Mouse (Mus musculus): ENCODE measurements around the gene Fam107b.
A peak's percentile ranks its signal among the peaks of the same experiment; 100 is the strongest.

Gene Fam107b

GRCm38 (mm10) chr2:3776045-3776444, 205.8 kb downstream of the Fam107b start:
- DNase-seq (ENCODE audit: low spot score), result no peak

GRCm38 (mm10) chr2:3777696-3778095, 207.4 kb downstream of the Fam107b start:
- DNase-seq (ENCODE audit: low spot score), result no peak

GRCm38 (mm10) chr2:3785546-3785945, 215.3 kb downstream of the Fam107b start:
- DNase-seq (ENCODE audit: low spot score), result no peak

GRCm38 (mm10) chr2:3787752-3788423, 217.6 kb downstream of the Fam107b start:
- DNase-seq (ENCODE audit: low spot score), result no peak

GRCm38 (mm10) chr2:3788424-3788786, 218.1 kb downstream of the Fam107b start:
- no peak for DNase-seq (ENCODE audit: low spot score)

GRCm38 (mm10) chr2:3796543-3796942, 226.3 kb downstream of the Fam107b start:
- DNase-seq (ENCODE audit: low spot score), result no peak

- peak; percentile 5 for DNase-seq (ENCODE audit: low spot score)
These were observed 229.7 kb downstream of the Fam107b start for GRCm38 (mm10) chr2:3799767-3800554.

GRCm38 (mm10) chr2:3800555-3800878, 230.2 kb downstream of the Fam107b start:
- no peak for DNase-seq (ENCODE audit: low spot score)

- no peak for DNase-seq (ENCODE audit: low spot score)
These were observed 235.5 kb downstream of the Fam107b start for GRCm38 (mm10) chr2:3805742-3806141.

GRCm38 (mm10) chr2:3810321-3810720, 240.0 kb downstream of the Fam107b start:
- DNase-seq (ENCODE audit: low spot score), result no peak

GRCm38 (mm10) chr2:3816142-3816609, 245.9 kb downstream of the Fam107b start:
- DNase-seq (ENCODE audit: low spot score), result no peak

GRCm38 (mm10) chr2:3817626-3818025, 247.3 kb downstream of the Fam107b start:
- DNase-seq (ENCODE audit: low spot score), result no peak

GRCm38 (mm10) chr2:3822483-3823455, 252.5 kb downstream of the Fam107b start:
- no peak for DNase-seq (ENCODE audit: low spot score)

All from MN1 (cell line).